Mouse (Mus musculus): ENCODE measurements around the gene Blcap. TPM values are rescaled to one million over a fixed set of nuclear protein-coding genes. Genes with fewer than 3 reads are reported as not detected.

Blcap gene
- polyA plus RNA-seq (2014; fragmentation: Nextera tagmentation; extraction: Ambion mirVana), result 110 and 117 TPM in 2 replicates

DNA sequence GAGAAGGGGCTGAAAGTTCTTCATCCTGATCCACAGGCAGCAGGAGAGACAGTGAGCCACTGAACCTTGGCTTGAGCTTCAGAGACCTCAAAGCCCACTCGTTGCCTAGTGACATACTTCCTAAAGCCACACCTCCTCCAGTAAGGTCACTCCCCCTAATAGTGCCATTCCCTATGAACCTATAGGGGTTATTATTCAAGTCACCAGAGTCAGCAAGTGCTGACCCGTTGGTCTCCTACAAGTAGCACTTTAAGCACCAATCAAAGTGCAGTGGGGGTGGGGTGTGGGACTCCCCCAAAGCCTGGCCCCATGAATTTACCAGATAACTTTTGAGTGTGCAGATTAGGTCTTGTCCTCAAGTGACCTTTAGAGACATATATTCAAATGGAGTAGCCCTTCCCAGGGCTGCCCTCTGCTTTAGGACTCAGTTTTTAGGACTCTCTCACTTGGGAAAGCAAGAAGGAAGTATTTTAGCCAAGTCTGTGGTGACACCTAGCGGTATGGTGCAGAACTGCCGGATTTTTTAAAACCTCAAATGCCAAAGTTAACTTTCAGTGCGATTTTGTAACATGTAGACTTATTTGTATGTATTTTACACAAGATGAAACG, at the start of gene Blcap:
Gene Blcap (minus strand): TSS at position 51 of the 609 bp plus-strand sequence.
- H3K9ac ChIP-seq (ENCODE audit: low read length), result no peak within 1 kb of the TSS
- H3K9me3 ChIP-seq (ENCODE audit: control insufficient read depth, low read length), result no peaks in the 10 kb centered on the region
- ATAC-seq (ENCODE audit: low FRiP score) (peak; percentile 33; the same call in 1 of the 2 replicates), DNase-seq (ENCODE audit: low spot score, missing footprints) (peak; percentile 99)
- H3K36me3 ChIP-seq (ENCODE audit: control insufficient read depth, insufficient read depth, low read length), result no peaks in the 10 kb centered on the region
- WGBS, result 12% methylated on average over 6 of the region's 6 CpGs
- peaks cover 6% of the 10 kb centered on the region for H3K4me1 ChIP-seq (ENCODE audit: control insufficient read depth, insufficient read depth, low read length)
- no peak within 1 kb of the TSS for H3K4me2 ChIP-seq
- H3K27me3 ChIP-seq (ENCODE audit: control insufficient read depth, insufficient read depth, low read length), result no peaks in the 10 kb centered on the region
- no peak within 1 kb of the TSS for H3K27ac ChIP-seq (ENCODE audit: low read depth, low read length)
- no peak within 1 kb of the TSS for H3K4me3 ChIP-seq (ENCODE audit: low read depth, low read length)

DNA sequence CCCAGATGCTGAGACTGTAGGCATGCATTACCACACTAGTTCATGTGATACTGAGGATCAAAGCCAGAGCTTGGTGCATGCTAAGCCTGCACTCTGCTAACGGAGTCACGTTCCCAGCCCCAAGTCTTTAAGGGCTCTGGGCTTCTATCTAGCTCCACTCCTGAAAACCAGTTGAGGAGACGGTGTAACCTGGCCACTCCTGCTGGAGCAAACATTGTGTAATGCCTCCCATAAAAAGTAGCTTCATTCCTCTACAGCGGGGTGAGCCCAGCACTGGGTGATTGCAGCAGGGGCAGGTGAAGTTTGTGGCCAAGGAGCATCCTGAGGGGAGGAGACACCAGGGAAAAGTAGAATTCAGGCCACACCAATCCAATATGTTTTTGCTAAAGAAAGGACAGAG, 47.3 kb upstream of the Blcap start:
- Histone ChIP-seq H3K36me3 (ENCODE audit: control insufficient read depth, insufficient read depth, low read length) (no peaks in the 10 kb centered on the region), H3K9me3 (ENCODE audit: control insufficient read depth, low read length) (no peaks in the 10 kb centered on the region), H3K27me3 (ENCODE audit: control insufficient read depth, insufficient read depth, low read length) (no peaks in the 10 kb centered on the region), H3K9ac (ENCODE audit: low read length) (no peak overlapping the region), H3K4me2 (no peak overlapping the region), H3K4me1 (ENCODE audit: control insufficient read depth, insufficient read depth, low read length) (peaks cover 7% of the 10 kb centered on the region), H3K27ac (ENCODE audit: low read depth, low read length) (no peak overlapping the region), H3K4me3 (ENCODE audit: low read depth, low read length) (no peak overlapping the region)
- ATAC-seq (ENCODE audit: low FRiP score), result no peak
- DNase-seq (ENCODE audit: low spot score, missing footprints), result no peak
- WGBS, result 92% methylated on average over 4 of the region's 4 CpGs

DNA sequence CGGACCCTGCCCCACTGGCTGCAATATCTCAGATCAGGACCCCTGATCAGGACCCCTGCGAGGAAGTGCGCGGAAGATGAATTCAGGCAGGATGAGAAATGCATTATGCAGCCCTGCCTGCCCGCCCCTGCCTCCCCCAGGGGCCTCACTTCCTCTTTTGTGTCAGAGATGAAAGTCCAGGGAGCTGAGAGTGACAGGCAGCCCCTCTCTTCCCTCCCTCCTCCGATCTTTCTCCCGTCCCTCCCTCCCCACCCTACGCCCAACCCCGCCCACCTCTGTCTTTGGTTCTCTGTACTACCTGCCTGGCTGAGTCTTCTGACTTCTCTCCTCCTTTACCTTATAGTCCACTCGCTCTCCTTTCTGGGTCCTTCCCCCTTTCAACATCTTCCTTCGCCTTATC, 42.9 kb upstream of the Blcap start:
- Histone ChIP-seq H3K9me3 (ENCODE audit: control insufficient read depth, low read length) (no peaks in the 10 kb centered on the region), H3K27ac (ENCODE audit: low read depth, low read length) (no peak overlapping the region), H3K4me2 (peak overlapping the region; percentile 22; the same call in 1 of the 2 replicates), H3K36me3 (ENCODE audit: control insufficient read depth, insufficient read depth, low read length) (no peaks in the 10 kb centered on the region), H3K27me3 (ENCODE audit: control insufficient read depth, insufficient read depth, low read length) (no peaks in the 10 kb centered on the region), H3K9ac (ENCODE audit: low read length) (peak overlapping the region; percentile 44; the same call in 1 of the 2 replicates), H3K4me3 (ENCODE audit: low read depth, low read length) (no peak overlapping the region), H3K4me1 (ENCODE audit: control insufficient read depth, insufficient read depth, low read length) (peaks cover 7% of the 10 kb centered on the region)
- DNase-seq (ENCODE audit: low spot score, missing footprints) (peak; percentile 85), ATAC-seq (ENCODE audit: low FRiP score) (peak; percentile 61)
- WGBS, result 14% methylated on average over 11 of the region's 11 CpGs

DNA sequence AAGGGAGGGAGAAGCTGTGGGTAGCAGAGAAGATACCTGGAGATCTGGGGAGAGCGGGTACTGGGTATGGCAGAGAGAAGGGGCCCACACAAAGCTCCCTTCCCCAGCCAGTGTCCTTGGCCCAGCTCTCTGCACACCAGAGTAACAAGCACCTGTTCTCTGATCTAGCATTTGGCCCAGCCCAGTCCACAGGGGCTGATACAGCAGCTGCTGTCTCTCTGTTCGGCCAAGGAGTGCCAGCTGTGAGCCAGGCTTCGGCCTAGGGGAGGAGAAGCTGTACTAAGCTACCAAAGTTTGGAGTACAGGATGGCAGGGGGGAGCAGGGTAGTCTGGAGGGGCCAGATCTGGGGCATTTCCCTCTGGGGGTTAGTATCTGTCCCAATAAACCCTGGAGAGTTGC, 40.7 kb upstream of the Blcap start:
- no peak for ATAC-seq (ENCODE audit: low FRiP score)

DNA sequence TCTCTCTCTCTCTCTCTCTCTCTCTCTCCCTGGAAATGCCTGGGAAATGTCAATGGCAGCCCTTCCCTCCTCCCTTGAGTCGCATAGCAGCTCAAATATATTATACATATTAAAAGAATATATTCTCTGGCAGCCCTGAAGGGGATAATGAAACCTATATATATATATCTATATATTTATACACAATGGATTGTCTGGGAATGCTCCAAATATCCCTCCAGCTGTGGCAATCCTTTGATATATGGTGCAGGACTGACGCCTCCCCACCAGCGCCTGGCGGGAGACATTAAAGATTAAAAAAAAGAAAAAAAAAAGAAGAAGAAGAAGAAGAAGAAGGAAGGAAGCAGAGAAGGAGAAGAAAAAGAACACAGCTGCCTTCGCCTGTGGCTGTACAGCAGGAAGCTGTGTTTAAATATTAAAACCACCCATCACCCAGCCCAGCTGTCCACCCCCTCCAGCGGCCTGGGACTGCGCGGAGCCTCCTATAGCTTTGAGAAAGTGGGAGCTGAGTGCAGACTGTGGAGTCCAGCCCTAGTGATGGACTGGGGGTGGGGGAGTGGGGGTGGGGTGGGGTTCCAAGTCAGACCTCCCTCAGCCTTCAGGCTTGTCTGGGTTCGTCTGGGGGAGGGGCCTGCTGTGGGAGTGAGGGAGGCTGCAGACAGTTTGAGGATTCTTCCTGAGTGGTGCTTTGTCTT, 36.6 kb upstream of the Blcap start:
- H3K36me3 ChIP-seq (ENCODE audit: control insufficient read depth, insufficient read depth, low read length), result no peaks in the 10 kb centered on the region
- no peak overlapping the region for H3K9ac ChIP-seq (ENCODE audit: low read length)
- no peak overlapping the region for H3K27ac ChIP-seq (ENCODE audit: low read depth, low read length)
- WGBS, result 67% methylated on average over 9 of the region's 9 CpGs
- H3K27me3 ChIP-seq (ENCODE audit: control insufficient read depth, insufficient read depth, low read length), result no peaks in the 10 kb centered on the region
- DNase-seq (ENCODE audit: low spot score, missing footprints) (no peak), ATAC-seq (ENCODE audit: low FRiP score) (no peak)
- H3K4me2 ChIP-seq, result no peak overlapping the region
- no peak overlapping the region for H3K4me3 ChIP-seq (ENCODE audit: low read depth, low read length)
- H3K9me3 ChIP-seq (ENCODE audit: control insufficient read depth, low read length), result no peaks in the 10 kb centered on the region
- 0 out of 2 replicates have a peak, but pooled peaks cover 2% of the 10 kb centered on the region for H3K4me1 ChIP-seq (ENCODE audit: control insufficient read depth, insufficient read depth, low read length)

More for the DNA sequence above, 40.7 kb upstream of the Blcap start:
- no peaks in the 10 kb centered on the region for H3K27me3 ChIP-seq (ENCODE audit: control insufficient read depth, insufficient read depth, low read length)
- no peak for DNase-seq (ENCODE audit: low spot score, missing footprints)
- H3K4me1 ChIP-seq (ENCODE audit: control insufficient read depth, insufficient read depth, low read length), result peaks cover 10% of the 10 kb centered on the region
- H3K9me3 ChIP-seq (ENCODE audit: control insufficient read depth, low read length), result no peaks in the 10 kb centered on the region
- 73% methylated on average over 3 of the region's 3 CpGs for WGBS
- H3K27ac ChIP-seq (ENCODE audit: low read depth, low read length), result no peak overlapping the region
- H3K4me3 ChIP-seq (ENCODE audit: low read depth, low read length), result no peak overlapping the region
- no peak overlapping the region for H3K9ac ChIP-seq (ENCODE audit: low read length)
- H3K4me2 ChIP-seq, result no peak overlapping the region
- no peaks in the 10 kb centered on the region for H3K36me3 ChIP-seq (ENCODE audit: control insufficient read depth, insufficient read depth, low read length)

DNA sequence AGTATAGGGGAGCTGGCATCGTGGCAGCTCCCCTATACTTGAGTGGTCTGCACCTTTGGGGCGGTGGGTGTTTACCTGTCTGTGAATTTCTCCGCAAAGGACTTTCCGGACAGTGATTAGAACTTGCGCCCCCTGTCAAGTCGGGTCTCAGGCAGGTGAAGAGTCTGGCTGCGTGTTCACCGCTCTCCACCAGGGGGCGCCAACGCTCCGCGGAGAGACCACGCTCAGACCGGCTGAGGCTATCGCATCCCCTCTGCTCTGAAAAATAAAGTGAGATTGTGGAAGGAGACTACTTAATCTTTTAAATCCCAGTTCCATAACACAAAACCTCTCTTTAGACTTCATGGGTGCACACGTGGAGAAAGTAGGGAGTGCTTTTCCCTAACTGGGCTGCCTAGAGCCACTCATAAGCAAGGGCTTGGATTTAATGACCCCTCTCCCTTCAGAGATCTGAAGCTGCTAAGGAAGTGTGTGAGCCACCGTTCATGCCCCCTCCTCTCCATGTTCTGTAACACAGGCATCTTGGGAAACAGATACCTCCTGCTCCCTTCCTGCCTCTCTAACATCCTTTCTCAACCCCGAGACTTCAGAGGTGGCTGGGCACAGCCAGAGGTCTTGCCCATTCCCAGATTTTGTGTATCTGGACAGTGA, 34.1 kb upstream of the Blcap start:
- 7% methylated on average over 18 of the region's 18 CpGs for WGBS
- no peak overlapping the region for H3K4me2 ChIP-seq
- H3K4me3 ChIP-seq (ENCODE audit: low read depth, low read length), result no peak overlapping the region
- H3K36me3 ChIP-seq (ENCODE audit: control insufficient read depth, insufficient read depth, low read length), result no peaks in the 10 kb centered on the region
- DNase-seq (ENCODE audit: low spot score, missing footprints), result peak; percentile 98
- no peaks in the 10 kb centered on the region for H3K9me3 ChIP-seq (ENCODE audit: control insufficient read depth, low read length)
- H3K27ac ChIP-seq (ENCODE audit: low read depth, low read length), result no peak overlapping the region
- H3K9ac ChIP-seq (ENCODE audit: low read length), result no peak overlapping the region
- no peaks in the 10 kb centered on the region for H3K27me3 ChIP-seq (ENCODE audit: control insufficient read depth, insufficient read depth, low read length)
- 0 out of 2 replicates have a peak, but pooled peaks cover 2% of the 10 kb centered on the region for H3K4me1 ChIP-seq (ENCODE audit: control insufficient read depth, insufficient read depth, low read length)
- ATAC-seq (ENCODE audit: low FRiP score), result no peak

DNA sequence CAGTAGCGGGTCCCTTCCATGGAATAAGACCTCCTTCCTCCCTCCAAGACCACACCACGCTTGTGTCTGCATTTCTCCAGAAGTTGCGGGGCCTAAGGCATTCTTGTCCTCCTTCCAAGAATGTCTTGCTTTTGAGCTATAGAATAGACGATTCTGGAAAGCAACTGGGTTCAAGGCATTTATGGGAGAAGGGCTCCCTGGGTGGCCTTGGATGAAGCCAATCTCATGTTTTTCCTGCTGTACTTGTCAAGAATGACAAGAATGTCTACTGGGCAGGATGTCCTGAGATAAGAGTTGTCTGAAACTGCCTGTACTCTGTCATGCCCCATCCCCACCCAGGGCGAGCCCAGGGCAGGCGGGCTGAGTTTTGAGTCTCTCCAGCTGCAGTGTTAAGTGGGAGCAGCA, 30.4 kb upstream of the Blcap start:
- no peak overlapping the region for H3K4me2 ChIP-seq
- no peaks in the 10 kb centered on the region for H3K36me3 ChIP-seq (ENCODE audit: control insufficient read depth, insufficient read depth, low read length)
- 87% methylated on average over 6 of the region's 6 CpGs for WGBS
- DNase-seq (ENCODE audit: low spot score, missing footprints), result no peak
- H3K9ac ChIP-seq (ENCODE audit: low read length), result no peak overlapping the region
- H3K4me3 ChIP-seq (ENCODE audit: low read depth, low read length), result no peak overlapping the region
- no peak for ATAC-seq (ENCODE audit: low FRiP score)
- H3K4me1 ChIP-seq (ENCODE audit: control insufficient read depth, insufficient read depth, low read length), result no peaks in the 10 kb centered on the region
- no peak overlapping the region for H3K27ac ChIP-seq (ENCODE audit: low read depth, low read length)
- H3K27me3 ChIP-seq (ENCODE audit: control insufficient read depth, insufficient read depth, low read length), result no peaks in the 10 kb centered on the region
- H3K9me3 ChIP-seq (ENCODE audit: control insufficient read depth, low read length), result no peaks in the 10 kb centered on the region

DNA sequence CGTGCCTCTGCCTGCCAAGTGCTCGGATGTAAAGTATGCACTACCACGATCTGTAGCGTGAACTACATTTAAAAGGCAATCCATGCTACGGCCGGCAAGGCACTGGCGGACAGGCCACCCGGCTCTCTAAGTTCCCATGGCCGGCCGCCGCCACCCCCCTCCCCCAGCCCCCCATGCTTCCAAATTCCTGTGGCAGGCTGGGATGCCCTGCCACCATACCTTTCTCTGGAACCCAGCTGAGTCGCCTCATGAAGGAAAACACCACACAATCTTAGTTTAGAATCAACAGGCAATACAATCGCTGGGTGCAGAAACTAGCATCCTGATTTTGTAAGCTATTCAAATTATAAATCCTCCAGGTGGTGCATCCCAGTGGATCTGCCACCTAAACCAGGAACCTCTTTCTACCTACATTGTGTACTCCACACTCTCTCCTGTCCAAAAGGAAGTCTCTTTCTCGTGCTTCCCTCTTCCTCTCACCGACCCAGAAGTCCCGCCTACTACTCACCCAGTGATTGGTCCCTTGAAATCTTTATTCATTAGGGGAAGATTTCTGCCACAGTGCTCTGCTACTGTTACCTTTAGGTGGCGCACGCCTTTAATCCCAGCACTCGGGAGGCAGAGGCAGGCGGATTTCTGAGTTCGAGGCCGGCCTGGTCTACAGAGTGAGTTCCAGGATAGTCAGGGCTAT, 25.9 kb upstream of the Blcap start:
- Histone ChIP-seq H3K9ac (ENCODE audit: low read length) (no peak overlapping the region), H3K9me3 (ENCODE audit: control insufficient read depth, low read length) (no peaks in the 10 kb centered on the region), H3K36me3 (ENCODE audit: control insufficient read depth, insufficient read depth, low read length) (no peaks in the 10 kb centered on the region), H3K4me3 (ENCODE audit: low read depth, low read length) (no peak overlapping the region), H3K27me3 (ENCODE audit: control insufficient read depth, insufficient read depth, low read length) (no peaks in the 10 kb centered on the region), H3K4me1 (ENCODE audit: control insufficient read depth, insufficient read depth, low read length) (no peaks in the 10 kb centered on the region), H3K27ac (ENCODE audit: low read depth, low read length) (no peak overlapping the region), H3K4me2 (no peak overlapping the region; the same call in 1 of the 2 replicates)
- ATAC-seq (ENCODE audit: low FRiP score), result no peak
- DNase-seq (ENCODE audit: low spot score, missing footprints), result no peak
- WGBS, result 69% methylated on average over 22 of the region's 22 CpGs

Measured in midbrain, embryonic 11.5 days (tissue).